Mouse (Mus musculus): ENCODE measurements around the gene Maml3.
A peak's percentile ranks its signal among the peaks of the same experiment; 100 is the strongest.

Maml3 gene

GRCm38 (mm10) chr3:52000871-52001517, 103.9 kb downstream of the Maml3 start:
- no peak for DNase-seq

DNA sequence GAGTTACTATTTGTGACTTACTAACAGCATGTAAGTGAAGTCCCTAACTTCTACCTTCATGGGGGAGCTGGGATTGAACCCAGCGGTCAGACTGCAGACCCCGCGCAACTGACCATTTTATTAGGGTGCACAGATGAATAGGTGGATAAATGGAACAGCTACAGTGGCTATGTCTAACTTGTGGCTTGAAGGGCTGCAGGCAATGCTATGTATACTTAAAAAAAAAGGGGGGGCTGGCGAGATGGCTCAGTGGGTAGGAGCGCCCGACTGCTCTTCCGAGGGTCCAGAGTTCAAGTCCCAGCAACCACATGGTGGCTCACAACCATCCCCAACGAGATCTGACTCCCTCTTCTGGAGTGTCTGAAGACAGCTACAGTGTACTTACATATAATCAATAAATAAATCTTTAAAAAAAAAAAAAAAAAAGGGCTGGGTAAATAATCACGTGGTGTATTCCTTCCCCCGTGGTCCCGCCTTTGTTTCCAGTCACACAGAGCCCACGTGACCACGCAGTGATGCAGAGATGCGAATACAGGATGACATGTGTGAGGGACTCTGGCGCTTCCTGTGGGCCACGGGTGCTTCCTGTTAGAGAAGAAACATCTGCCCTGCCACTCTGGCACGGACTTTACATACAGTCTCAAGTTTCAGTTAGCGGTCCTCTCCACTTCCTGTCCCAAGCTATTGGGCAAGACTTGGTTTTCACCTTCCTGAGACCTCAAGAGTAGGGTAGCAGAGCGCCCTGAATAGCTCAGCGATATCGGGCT, 105.0 kb downstream of the Maml3 start:
- no peak for DNase-seq

DNA sequence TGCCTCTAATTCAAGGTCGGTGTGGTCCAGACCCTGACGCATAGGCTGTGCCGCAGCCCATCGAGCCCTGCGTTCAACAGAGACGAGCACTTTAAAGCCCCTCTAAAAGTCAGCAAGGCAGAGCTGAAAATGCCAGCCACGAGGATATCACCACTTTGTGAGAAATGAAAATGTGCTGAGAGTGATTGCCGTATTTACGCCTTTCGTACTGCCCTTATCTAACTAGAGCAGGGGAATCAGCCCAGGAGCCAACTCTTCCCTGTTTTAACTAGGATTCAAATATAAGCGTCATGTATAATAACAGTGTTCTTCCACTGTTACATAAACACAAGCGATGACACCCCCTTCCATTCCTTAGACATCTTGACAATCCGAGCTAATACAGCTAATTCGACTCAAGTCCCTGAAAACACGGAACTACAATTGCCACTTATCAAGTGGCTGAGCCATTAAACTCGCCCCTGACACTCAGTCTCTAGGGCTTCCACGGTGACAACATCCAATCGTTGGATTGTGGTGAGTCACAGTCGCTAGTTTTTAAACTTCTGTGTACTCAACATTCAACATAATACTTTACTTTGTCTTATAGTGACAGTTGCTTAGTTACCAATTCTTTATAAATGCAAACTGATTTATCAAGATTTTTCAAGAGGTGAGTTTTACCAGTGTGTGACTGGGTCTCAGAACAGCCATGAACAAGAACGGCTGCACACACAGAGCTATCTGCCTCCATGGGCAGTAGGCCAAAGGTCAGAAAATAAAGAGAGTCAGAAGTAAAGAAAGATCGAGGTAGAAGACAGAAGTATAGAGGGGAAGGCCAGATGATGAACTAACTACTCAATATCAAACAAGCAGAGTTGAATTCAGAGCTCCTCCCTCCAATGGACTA, 106.1 kb downstream of the Maml3 start:
- no peak for DNase-seq

DNA sequence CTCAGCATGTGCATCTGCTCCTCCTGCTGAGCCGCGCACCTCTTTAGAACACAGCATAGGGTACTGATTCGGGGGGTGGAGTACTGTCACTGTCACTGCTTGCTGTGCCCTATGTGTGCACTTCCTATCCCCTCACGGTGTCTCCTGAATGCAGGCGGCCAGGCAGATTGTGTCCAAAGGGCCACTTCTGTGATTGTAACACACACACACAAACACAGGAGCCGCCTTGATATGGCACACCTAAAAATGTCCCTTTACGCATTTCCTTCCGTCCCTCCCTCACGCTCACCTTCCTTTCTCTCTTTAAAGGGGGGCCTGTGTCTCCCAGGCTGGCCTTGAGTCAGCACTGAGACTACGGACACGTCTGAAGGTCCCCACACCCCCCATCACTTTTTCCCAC, 107.3 kb downstream of the Maml3 start:
- DNase-seq = no peak

- no peak for DNase-seq
Measured at GRCm38 (mm10) chr3:51986507-51986906, 118.4 kb downstream of the Maml3 start.

DNA sequence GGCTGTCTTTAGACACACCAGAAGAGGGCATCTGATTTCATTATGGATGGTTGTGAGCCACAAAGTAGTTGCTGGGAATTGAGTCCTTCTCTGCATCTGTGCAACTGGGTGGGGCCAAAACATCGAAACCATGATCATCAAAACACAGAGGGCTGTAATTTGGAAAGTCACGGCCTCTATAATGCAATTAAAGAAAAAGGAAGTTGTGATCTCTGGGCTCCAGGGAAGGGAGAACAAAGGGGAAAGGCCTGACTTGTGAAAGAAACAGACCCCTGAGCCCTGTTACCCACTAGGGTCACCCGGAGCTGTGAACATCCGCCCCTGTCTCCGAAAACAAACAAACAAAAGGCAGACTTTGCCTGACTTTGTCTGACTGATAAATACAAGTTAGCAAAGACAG, 123.4 kb downstream of the Maml3 start:
- DNase-seq = no peak

GRCm38 (mm10) chr3:51977654-51978352, 127.1 kb downstream of the Maml3 start:
- DNase-seq = no peak

GRCm38 (mm10) chr3:51974601-51975000, 130.3 kb downstream of the Maml3 start:
- DNase-seq = no peak

- no peak for DNase-seq
Measured at GRCm38 (mm10) chr3:51974153-51974552, 130.7 kb downstream of the Maml3 start.

- no peak for DNase-seq
Measured at GRCm38 (mm10) chr3:51972576-51972975, 132.3 kb downstream of the Maml3 start.

- DNase-seq = no peak
Measured at GRCm38 (mm10) chr3:51970489-51970888, 134.4 kb downstream of the Maml3 start.

DNA sequence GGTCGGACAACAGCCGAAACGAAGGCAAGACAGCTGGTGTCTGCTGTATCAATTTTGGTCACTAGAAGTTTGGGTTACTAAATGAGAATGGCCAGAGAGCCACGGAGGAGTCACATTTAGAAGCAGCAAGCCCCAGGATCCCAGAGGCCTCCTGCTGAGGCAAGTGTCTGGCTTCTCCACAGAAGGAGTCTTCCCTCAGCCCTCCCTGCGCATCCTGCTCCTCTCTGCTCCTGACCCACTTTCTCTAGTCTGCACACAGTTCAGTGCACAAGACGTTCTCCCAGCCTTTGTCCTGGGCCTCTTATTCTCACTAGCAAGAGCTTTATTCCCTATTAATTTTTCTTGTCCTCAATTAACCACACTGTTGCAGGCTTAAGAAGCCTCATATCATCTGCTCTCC, 135.4 kb downstream of the Maml3 start:
- peak; percentile 28 to 37 for DNase-seq

- no peak for DNase-seq
Measured at GRCm38 (mm10) chr3:51965841-51966240, 139.0 kb downstream of the Maml3 start.

DNA sequence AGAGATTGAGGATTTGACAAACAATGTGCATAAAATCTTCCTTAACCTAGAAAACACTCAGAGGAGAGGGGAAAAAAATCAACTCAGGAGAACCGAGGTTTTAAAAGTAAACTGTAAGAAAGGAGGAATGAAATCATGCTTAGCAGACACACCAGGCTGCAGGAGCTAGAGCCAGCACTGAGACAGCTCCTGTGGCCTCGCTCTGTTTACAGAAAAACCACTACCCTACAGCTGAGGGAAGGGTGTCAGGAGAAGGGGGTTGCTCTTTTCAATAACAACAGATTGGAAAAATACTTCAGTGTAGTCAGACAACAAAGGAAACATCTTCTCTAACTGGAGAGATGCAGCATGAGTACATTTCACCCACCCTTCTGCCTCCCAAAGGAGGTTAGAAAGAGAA, 139.4 kb downstream of the Maml3 start:
- no peak for DNase-seq

DNA sequence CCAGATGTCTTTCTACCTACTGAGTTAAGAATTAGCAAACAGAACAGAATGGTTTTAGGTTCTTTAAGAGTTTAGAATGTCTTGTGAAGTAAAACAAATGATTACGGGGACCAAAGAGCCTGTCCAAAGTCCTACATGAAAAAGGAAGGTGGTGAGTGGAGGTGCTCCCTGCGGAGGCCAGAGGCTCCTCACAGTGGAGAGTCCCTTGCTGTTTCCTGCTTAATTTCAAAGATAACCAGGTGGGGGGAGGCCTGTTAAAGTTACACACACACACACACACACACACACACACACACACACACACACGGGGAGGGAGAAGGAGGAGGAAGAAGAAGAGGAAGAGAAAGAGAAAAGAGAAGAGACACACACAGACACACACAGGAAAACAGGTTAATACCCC, 139.9 kb downstream of the Maml3 start:
- no peak for DNase-seq

DNA sequence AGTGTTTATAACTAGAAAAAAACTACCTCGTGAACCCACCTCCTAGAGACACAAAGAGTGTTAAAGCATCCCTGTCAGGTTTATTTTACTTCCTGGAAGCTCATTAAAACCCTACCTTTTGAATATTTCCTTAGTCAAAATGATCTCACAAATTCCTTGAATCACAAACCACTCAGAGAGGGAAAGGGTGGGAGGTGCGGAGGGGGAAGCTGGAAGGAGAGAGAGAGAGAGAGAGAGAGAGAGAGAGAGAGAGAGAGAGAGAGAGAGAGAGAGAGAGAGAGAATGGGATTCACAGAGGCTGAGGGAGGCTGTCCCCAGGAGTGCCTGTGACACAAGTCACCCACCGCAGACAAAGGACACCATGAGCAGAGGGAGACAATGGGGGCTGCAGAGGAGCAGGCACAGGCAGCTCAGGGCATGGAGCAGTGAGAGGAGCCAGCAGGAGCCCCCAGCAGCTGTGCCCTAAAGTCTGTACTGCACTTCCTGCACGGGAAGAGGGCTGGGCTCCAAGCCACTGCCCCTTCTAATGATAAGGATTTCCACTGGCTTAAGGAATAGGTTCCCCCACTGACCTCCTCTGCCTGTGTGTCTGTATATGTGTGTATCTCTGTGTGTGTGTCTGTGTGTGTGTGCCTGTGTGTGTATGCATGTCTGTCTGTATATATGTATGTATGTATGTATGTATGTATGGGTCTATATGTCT, 140.8 kb downstream of the Maml3 start:
- no peak for DNase-seq

DNA sequence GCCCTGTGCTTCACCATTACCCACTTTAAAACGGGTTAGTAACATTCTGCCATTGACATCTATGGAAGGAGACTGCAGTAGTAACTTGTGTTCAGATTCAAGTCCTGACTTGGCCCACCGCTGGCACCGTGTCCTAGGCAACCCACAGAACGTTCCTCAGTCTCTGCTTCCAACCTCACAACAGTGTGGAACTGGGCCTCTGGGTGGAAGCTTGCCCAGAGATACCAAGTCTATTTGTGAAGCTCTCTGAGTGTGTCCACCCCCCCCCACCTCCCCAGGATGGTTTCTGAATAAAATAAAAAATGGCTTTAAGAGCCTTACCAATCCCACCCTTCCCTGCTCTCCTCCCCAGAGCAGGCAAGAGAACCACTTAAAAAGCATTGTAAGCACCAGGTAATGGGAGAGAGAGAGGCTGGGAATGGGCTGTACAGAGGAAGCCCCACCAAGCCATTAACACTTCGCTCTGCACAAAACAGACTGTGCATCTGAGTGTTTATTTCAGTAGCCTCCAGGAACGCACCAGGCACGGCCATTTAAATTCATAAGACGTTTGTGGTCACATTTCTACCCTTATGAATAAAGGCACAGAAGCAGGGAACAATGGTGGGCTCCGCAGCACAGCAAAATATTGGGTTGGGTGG, 141.6 kb downstream of the Maml3 start:
- DNase-seq = no peak

DNA sequence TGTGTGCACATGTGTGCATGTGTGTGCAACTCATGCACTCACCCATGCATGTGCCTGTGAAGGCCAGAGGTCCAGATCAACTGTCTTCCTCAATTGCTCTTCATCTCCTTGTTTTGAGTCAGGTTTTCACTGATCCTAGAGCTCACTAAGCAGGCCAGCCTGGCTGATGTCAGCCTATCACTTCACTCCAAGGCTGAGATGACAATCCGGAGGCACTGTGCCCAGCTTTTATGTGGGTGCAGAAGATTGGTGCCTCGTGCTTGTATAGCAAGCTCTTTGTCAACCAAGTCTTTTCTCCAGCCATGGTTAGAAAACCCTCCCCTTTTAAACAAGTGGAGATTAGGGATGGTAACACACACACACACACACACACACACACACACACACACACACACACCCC, 146.1 kb downstream of the Maml3 start:
- DNase-seq = no peak

- no peak for DNase-seq
Measured at GRCm38 (mm10) chr3:51954441-51954840, 150.4 kb downstream of the Maml3 start.

DNA sequence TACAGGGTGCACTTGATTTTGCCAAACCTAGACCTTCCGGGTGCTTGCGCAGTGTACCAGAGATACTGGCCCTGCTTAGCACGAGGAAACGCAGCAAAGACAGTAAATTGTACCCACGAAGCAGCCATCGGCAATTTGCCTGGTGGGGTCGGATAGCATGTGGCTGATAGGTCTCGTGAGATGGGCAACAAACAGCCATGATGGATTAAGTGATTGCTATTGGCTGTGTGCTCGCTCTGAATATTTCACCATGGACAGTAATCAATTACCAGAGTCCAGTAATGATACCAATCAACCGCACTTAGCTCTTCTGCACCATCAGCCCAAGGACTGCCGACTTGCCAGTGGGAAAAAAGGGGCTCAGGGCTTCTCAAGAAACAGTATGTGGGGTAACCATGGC, 150.9 kb downstream of the Maml3 start:
- no peak for DNase-seq

DNA sequence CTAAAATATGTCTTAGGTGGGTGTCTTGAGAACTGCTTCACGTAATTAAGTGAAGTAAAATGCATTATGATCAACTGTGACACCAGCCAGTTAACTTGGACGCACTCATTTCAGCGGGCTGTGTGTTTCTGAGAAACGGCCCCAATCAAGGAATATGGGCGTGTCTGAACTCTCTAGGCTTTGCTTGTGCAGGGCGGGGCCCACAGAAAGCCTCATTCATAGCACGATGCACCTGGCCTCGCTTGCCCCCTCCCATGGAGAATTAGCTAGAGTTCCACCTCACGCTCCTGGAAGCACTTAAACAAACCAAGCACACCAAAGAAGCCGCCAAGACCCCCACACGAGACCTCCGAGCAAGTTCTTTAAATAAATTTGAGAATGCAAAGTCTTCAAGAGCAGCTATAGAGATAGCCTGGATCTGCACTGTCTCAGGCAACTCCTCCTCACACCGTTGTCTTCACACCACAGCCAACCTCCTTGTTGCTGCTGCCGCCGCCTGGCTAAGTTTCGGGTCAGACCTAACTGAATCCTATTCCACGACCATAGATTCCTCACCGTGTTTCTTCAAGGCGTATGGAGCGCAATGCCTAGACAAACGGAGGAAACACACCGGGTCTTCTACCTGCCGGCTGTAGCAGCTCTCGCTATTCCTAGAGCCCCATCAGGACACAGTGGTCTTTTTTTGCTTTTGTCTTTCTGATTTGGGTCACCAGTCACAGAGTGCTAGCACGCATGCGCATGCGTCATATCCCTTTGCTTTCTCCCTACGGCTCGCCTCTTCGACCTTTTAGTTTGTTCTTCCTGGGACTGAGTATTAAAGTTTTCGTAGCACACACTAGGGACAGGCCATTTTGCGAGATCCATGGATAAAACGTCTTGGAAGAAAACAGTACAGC, 151.9 kb downstream of the Maml3 start:
- DNase-seq = no peak

All from cerebellum, adult 18-20 months (tissue).